In genomic region chr19:43852837-43853545, GRCm38 (mm10) we compare ENCODE assay signal across 11 mouse cellular contexts.
A peak's percentile ranks its signal among the peaks of the same experiment; 100 is the strongest.
DNase-seq lines count a peak whose midpoint lies in the region; ATAC-seq and TF ChIP-seq lines count a peak whose summit lies in the region.
"Had no signal": no experiment of that assay in that cellular context is flagged by ENCODE, and none has a peak within 500 bp of the region (broad histone marks: within the 10 kb centered on the region; RNA-seq: fewer than 3 reads in every experiment).

No protein-coding gene starts in this region.

- H3K4me2 ChIP-seq in hindbrain, embryonic 14.5 days (replicated peaks), result no peak overlapping the region
- H3K4me2 ChIP-seq: midbrain, embryonic 12.5 days; neural tube, embryonic 13.5 days had no signal

- peaks cover 80% of the 10 kb centered on the region for H3K36me3 ChIP-seq in E14TG2a.4 (ENCODE audit: insufficient read depth, low read length)
- H3K36me3 ChIP-seq in hindbrain, embryonic 14.5 days (replicated peaks; ENCODE audit: control insufficient read depth, insufficient read depth), result peaks cover 70% of the 10 kb centered on the region

- H3K4me1 ChIP-seq in E14TG2a.4 (replicated peaks; ENCODE audit: low read depth, low read length), result peaks cover 36% of the 10 kb centered on the region
- no peaks in the 10 kb centered on the region for H3K4me1 ChIP-seq in hindbrain, embryonic 14.5 days (replicated peaks; ENCODE audit: control insufficient read depth, insufficient read depth, low read length)
- H3K4me1 ChIP-seq: hindbrain, embryonic 10.5 days; midbrain, embryonic 12.5 days; neural tube, embryonic 13.5 days had no signal

- peak; percentile 74 for TF ChIP-seq CTCF in layer of hippocampus, adult 2 months (conservative IDR thresholded peaks at IDR 0.05)
- TF ChIP-seq CTCF in E14TG2a.4 (conservative IDR thresholded peaks at IDR 0.05; ENCODE audit: low read length), result peak; percentile 18

- no peak overlapping the region for H3K4me3 ChIP-seq in layer of hippocampus, adult 2 months
- no peak overlapping the region for H3K4me3 ChIP-seq in E14TG2a.4 (replicated peaks; ENCODE audit: low read length)
- H3K4me3 ChIP-seq in hindbrain, embryonic 14.5 days (replicated peaks; ENCODE audit: low read length), result no peak overlapping the region
- H3K4me3 ChIP-seq: hindbrain, embryonic 10.5 days; midbrain, embryonic 12.5 days; neural tube, embryonic 13.5 days had no signal

- ATAC-seq in hindbrain, embryonic 14.5 days (ENCODE audit: low FRiP score), result no peak

- no peaks in the 10 kb centered on the region for H3K27me3 ChIP-seq in E14TG2a.4 (ENCODE audit: insufficient read depth, low read length)
- H3K27me3 ChIP-seq in hindbrain, embryonic 14.5 days (ENCODE audit: control insufficient read depth, insufficient read depth, low read length), result no peaks in the 10 kb centered on the region
- H3K27me3 ChIP-seq: midbrain, embryonic 12.5 days; neural tube, embryonic 13.5 days had no signal

- no peak for DNase-seq in layer of hippocampus, adult 2 months (ENCODE audit: low spot score in 2 of 2)
- no peak for DNase-seq in layer of hippocampus, adult 9-10 months (ENCODE audit: low spot score)
- DNase-seq in A20 (ENCODE audit: low read depth, low spot score), result peak; percentile 48
- peak; percentile 12 for DNase-seq in lung, postnatal 10 days
- no peak for DNase-seq in neural tube, embryonic 10.5 days (ENCODE audit: extremely low spot score, low spot score)
- DNase-seq in hindbrain, embryonic 14.5 days (ENCODE audit: low spot score), result no peak
- DNase-seq: adrenal gland, postnatal 10 days had no signal

- WGBS in hindbrain, embryonic 14.5 days, result 77% methylated on average over 7 of the region's 7 CpGs

- H3K9ac ChIP-seq in hindbrain, embryonic 14.5 days, result no peak overlapping the region
- H3K9ac ChIP-seq: midbrain, embryonic 12.5 days; neural tube, embryonic 13.5 days had no signal

- H3K9me3 ChIP-seq in E14TG2a.4 (ENCODE audit: low read length), result no peaks in the 10 kb centered on the region
- no peaks in the 10 kb centered on the region for H3K9me3 ChIP-seq in hindbrain, embryonic 14.5 days (ENCODE audit: control insufficient read depth, low read length)
- H3K9me3 ChIP-seq: hindbrain, embryonic 10.5 days; midbrain, embryonic 12.5 days; neural tube, embryonic 13.5 days had no signal

- H3K27ac ChIP-seq in layer of hippocampus, adult 2 months, result no peak overlapping the region
- H3K27ac ChIP-seq in hindbrain, embryonic 14.5 days, result no peak overlapping the region
- H3K27ac ChIP-seq: hindbrain, embryonic 10.5 days; midbrain, embryonic 12.5 days; neural tube, embryonic 13.5 days had no signal

Comparison
In these comparisons a context has a peak if more than half of its experiments do, and no peak if none do; other contexts are left out.
1. DNase-seq: peak in A20 (single experiment) and lung, postnatal 10 days (single experiment); none in layer of hippocampus, adult 2 months (0 of 2), layer of hippocampus, adult 9-10 months (single experiment), neural tube, embryonic 10.5 days (single experiment) and hindbrain, embryonic 14.5 days (single experiment).